ENCODE assay signal across 8 mouse cellular contexts in the genomic region with DNA sequence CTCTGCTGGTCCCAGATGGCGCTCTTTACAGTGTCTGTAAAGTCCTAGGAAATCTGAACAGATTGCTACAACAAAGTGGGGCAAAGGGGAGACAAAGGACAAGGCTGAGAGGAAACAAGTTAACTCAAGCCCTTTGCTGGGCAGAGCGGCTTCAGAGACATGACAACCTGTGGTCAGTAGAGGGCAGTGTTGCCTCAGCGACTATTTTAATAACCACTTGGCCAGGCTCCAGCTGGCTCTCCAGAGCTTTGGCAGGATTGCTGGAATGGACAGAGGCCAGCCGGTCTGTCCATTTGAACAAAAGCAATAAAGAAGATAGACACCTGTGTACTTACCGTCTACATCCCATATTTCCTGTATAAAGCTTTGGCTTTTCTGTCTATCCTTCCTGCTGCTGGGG. TPM values are rescaled to one million over a fixed set of nuclear protein-coding genes. Genes with fewer than 3 reads are reported as not detected.
DNase-seq lines count a peak whose midpoint lies in the region; ATAC-seq lines count a peak whose summit lies in the region.
"Had no signal": no experiment of that assay in that cellular context is flagged by ENCODE, and none has a peak within 500 bp of the region (broad histone marks: within the 10 kb centered on the region; RNA-seq: fewer than 3 reads in every experiment).

No protein-coding gene starts in this region.

- no peak overlapping the region for H3K4me3 ChIP-seq in limb, embryonic 10.5 days

- peak overlapping the region; percentile 78 for H3K27ac ChIP-seq in limb, embryonic 10.5 days

- peak; percentile 64 for ATAC-seq in common myeloid progenitor, adult 5-6 weeks (replicated peaks; ENCODE audit: low read depth, poor library complexity, severe bottlenecking)
- 0 out of 2 replicates have a peak, but pooled peaks have one; percentile 47 for ATAC-seq in monocyte, adult 5-6 weeks (replicated peaks; ENCODE audit: insufficient number of reproducible peaks, low FRiP score, low TSS enrichment, poor library complexity, severe bottlenecking)

- H3K36me3 ChIP-seq in limb, embryonic 10.5 days, result no peaks in the 10 kb centered on the region
- H3K36me3 ChIP-seq in splenic B cell, adult 2 months (ENCODE audit: control insufficient read depth, insufficient read depth, low read length, poor library complexity, severe bottlenecking), result no peaks in the 10 kb centered on the region

- no peaks in the 10 kb centered on the region for H3K9me3 ChIP-seq in limb, embryonic 10.5 days (replicated peaks)

- WGBS in limb, embryonic 10.5 days, result 5% methylated on average over 5 of the region's 5 CpGs

- H3K4me1 ChIP-seq in limb, embryonic 10.5 days, result peaks cover 73% of the 10 kb centered on the region

- no peaks in the 10 kb centered on the region for H3K27me3 ChIP-seq in limb, embryonic 10.5 days (ENCODE audit: low read depth, poor library complexity, severe bottlenecking)
- H3K27me3 ChIP-seq in splenic B cell, adult 2 months (ENCODE audit: control insufficient read depth, insufficient read depth, low read length, poor library complexity, severe bottlenecking), result no peaks in the 10 kb centered on the region

- peak; percentile 83 to 95 for DNase-seq in adrenal gland, adult (ENCODE audit: inconsistent age in 2 of 2, low spot score in 1 of 2)
- DNase-seq in gastrocnemius, postnatal 25 days, result peak; percentile 63
- DNase-seq in kidney, adult 11 months, result peak; percentile 77
- DNase-seq in limb, embryonic 10.5 days (ENCODE audit: low spot score), result peak; percentile 86
- DNase-seq in splenic B cell, adult 2 months (ENCODE audit: low read depth, low spot score), result peak; percentile 65

RNA-seq across cellular contexts. Expression of gene Camk1g, which starts 16.0 kb away (rescaled TPM):
- total RNA-seq in common myeloid progenitor, adult 5-6 weeks (2017), result 0.09 TPM in 1 of 2 replicates, not detected in the other
- total RNA-seq in gastrocnemius, postnatal 25 days (2021), result under 1 TPM in 1 of 2 experiments, not detected in 1; 0.18 TPM
- polyA plus RNA-seq in limb, embryonic 10.5 days (2016; fragmentation: Nextera tagmentation; extraction: Ambion mirVana), result 8.2 and 13.2 TPM in 2 replicates
- not detected in 3 replicates for total RNA-seq in monocyte, adult 5-6 weeks (2017)
- total RNA-seq: neutrophil, adult 5-6 weeks had no signal
